Mouse (Mus musculus) layer of hippocampus, adult 18-20 months (tissue): ENCODE measurements around the gene Polr3f. TPM values are rescaled to one million over a fixed set of nuclear protein-coding genes. Genes with fewer than 3 reads are reported as not detected.

ENCODE experiments used
- DNase-seq, 2 experiments: peaks; one replicate each; pipeline ENCODE4 v3.0.0; 2022; ENCODE audit warnings: low spot score in 2 of 2
- total RNA-seq, 2 experiments: library from RNA; stranded (reverse); gene quantifications; 2 replicates each; pipeline ENCODE4 v1.2.3; 2021

The Polr3f gene
- total RNA-seq, 2 experiments from 2014 or later = 25.5 to 26.5 TPM

DNA sequence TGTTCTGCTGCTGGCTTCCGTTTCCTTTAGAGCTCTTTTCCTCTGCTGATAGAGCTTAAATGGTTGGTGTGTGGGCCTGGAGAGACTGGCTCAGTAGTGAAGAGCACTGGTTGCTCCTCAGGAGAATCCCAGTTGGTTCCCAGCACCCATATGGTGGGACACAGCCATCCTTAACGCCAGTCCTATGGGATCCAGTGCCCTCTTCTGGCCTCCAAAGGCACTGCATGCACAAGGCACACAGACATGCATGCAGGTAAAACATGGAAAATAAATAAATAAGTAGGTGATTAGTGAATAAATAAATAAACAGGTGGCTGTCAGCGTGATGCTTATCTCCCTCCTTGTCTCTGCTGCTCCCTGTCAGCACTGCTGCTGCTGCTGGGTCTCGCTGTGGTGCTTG, 61.2 kb downstream of the Polr3f start:
- no peak for DNase-seq

Other genes starting within 250 kb of the Polr3f start
- gene Ovol2, start 195.6 kb upstream of the Polr3f start, total RNA-seq = 1 to 10 TPM; 1.6 to 1.9 TPM
- 10 to 100 TPM; 31.9 to 36.6 TPM for gene Kat14, start 158.7 kb upstream of the Polr3f start, total RNA-seq
- gene Pet117, start 158.7 kb upstream of the Polr3f start, total RNA-seq = 10 to 100 TPM in 1 of 2 experiments, 1 to 10 TPM in 1; 6.9 to 10.4 TPM
- 100 to 1,000 TPM; 144 to 149 TPM for gene Dzank1, start 304 bp upstream of the Polr3f start, total RNA-seq
- 10 to 100 TPM; 28.5 to 29.0 TPM for gene Rbbp9, start 23.2 kb downstream of the Polr3f start, total RNA-seq
- gene Sec23b, start 28.5 kb downstream of the Polr3f start, total RNA-seq = 10 to 100 TPM; 45.7 to 47.1 TPM
- 10 to 100 TPM; 60.5 to 62.2 TPM for gene Smim26, start 66.3 kb downstream of the Polr3f start, total RNA-seq
- gene Dtd1, start 72.2 kb downstream of the Polr3f start, total RNA-seq = 10 to 100 TPM; 74.4 to 76.2 TPM